Mouse (Mus musculus) liver, postnatal 0 days (tissue): ENCODE measurements at regions not wholly inside any gene's neighbourhood (a gene's known extent, or its start where the extent isn't known, plus 50 kb on each side); places are given as distances from the start of the nearest gene placed in this dataset.

Source experiments
- ATAC-seq: fragments of 200-750 bp; cut with Nextera tagmentation; 2 replicates; pipeline ENCODE4 v1.8.0; 2017; ENCODE audit warnings: mild to moderate bottlenecking, moderate library complexity
- DNase-seq: peaks from one replicate; pipeline ENCODE4 v3.0.0-alpha.2; 2016
- H3K27ac ChIP-seq: fragments of 300-500 bp; sonication (generic); 2 replicates; pipeline ENCODE4 v1.5.1; 2014; ENCODE audit warnings: antibody characterized with exemption, moderate library complexity, mild to moderate bottlenecking, low read depth
- H3K27me3 ChIP-seq: fragments of 300-500 bp; sonication (generic); 2 replicates; pipeline ENCODE4 v1.6.1; 2014; ENCODE audit warnings: low read length, control low read depth, mixed read lengths; ENCODE audit not compliant: insufficient read depth
- H3K36me3 ChIP-seq: fragments of 300-500 bp; sonication (generic); replicated peaks from 2 replicates; pipeline ENCODE4 v1.6.1; 2014; ENCODE audit warnings: mild to moderate bottlenecking, control low read depth, low read length, moderate library complexity, mixed read lengths; ENCODE audit not compliant: insufficient read depth
- H3K4me1 ChIP-seq: fragments of 300-500 bp; sonication (generic); 2 replicates; pipeline ENCODE4 v1.6.1; 2014; ENCODE audit warnings: antibody characterized with exemption, mild to moderate bottlenecking, control low read depth; ENCODE audit not compliant: insufficient read depth
- H3K4me2 ChIP-seq: fragments of 300-500 bp; sonication (generic); 2 replicates; pipeline ENCODE4 v1.6.1; 2014; ENCODE audit warnings: low read depth, mild to moderate bottlenecking, low read length, moderate library complexity, mixed read lengths
- H3K4me3 ChIP-seq: fragments of 300-500 bp; sonication (generic); 2 replicates; pipeline ENCODE4 v1.5.1; 2014; ENCODE audit warnings: low read depth, low read length
- H3K9ac ChIP-seq: fragments of 300-500 bp; sonication (generic); replicated peaks from 2 replicates; pipeline ENCODE4 v1.6.1; 2014; ENCODE audit warnings: mild to moderate bottlenecking, moderate library complexity
- H3K9me3 ChIP-seq: fragments of 300-500 bp; sonication (generic); 2 replicates; pipeline ENCODE4 v1.6.1; 2016; ENCODE audit warnings: mild to moderate bottlenecking, control low read depth, low read length, mixed read lengths
- CTCF ChIP-seq: sonication (generic); IDR thresholded peaks from 2 replicates; pipeline ENCODE4 v1.5.1; 2016; ENCODE audit warnings: antibody characterized with exemption, low read depth
- EP300 ChIP-seq: IDR thresholded peaks from 2 replicates; pipeline ENCODE4 v1.6.1; 2016; ENCODE audit warnings: antibody characterized with exemption, low read depth, mild to moderate bottlenecking
- WGBS: fragments of 180-500 bp; shearing (Covaris S2); extraction: QIAGEN DNeasy Blood & Tissue Kit; methylation state at CpG from one replicate; pipeline ENCODE4 v1.1.7; 2014; ENCODE audit not compliant: insufficient replicate concordance; 5-methylcytosine and 5-hydroxymethylcytosine counted together

DNA sequence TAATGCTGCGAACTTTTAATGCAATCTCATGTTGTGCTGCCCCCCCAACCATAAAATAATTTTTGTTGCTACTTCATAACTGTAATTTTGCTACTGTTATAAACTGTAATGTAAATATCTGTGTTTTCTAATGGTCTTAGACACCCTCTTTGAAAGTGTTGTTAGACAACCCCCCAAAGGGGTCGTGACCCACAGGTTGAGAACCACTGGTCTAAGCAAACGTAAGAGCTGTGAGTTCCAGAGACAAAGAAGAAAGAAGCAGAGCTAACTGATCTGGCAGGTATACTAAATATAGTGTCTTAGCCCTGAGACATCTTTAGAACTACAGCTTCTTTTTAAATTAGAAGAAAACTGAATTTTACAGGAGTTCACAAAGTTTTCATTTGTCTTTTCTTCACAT, 400.9 kb upstream of the Rgma start:
- no peaks in the 10 kb centered on the region for H3K27me3 ChIP-seq
- no peak overlapping the region for H3K4me3 ChIP-seq
- no peak overlapping the region for H3K4me2 ChIP-seq
- WGBS: 71% methylated on average over 3 of the region's 3 CpGs
- ATAC-seq (no peak), DNase-seq (no peak)
- no peak overlapping the region for H3K9ac ChIP-seq
- H3K36me3 ChIP-seq: no peaks in the 10 kb centered on the region
- H3K9me3 ChIP-seq: no peaks in the 10 kb centered on the region
- no peak for TF ChIP-seq CTCF
- no peak for TF ChIP-seq EP300
- no peak overlapping the region for H3K27ac ChIP-seq
- no peaks in the 10 kb centered on the region for H3K4me1 ChIP-seq

DNA sequence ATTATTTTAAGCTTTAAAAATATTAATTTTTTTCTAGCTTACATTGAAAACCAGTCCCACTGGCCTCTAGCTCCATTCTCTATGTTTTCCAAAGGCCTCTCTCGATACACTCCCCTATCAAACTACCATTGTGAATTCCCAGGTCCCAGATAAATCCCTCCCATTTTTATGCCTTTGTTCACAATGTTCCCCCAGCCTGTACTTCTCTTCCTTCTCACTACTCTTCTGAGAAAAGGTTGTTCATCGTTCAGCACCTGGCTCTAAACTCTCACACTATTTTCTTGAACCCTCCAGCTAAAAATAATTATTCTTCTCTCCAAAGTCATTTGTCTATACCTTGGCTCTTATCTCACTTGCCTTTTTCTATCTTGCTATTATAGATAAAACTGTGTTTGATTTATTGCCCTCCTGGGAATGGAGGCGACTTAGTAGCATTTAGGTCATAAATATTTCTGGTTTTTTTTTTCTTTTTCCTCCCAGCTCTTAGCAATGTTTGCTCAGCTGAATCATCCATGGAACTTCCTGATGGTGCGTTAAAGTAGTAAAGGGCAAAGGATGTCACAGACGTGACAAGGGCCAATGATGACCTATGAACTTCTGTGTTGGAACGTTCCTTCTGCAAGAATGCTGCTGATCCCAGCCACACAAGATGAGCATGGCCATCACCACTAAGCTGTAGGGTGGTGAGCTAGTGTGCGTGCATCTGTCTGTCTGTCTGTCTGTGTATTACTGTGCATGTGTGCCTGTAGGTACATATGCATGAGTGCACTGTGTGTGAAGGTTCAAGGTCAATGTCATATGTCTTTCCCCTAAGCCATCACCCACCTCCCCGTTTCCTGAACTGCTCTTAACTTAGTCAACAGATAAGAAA, 384.5 kb upstream of the Rgma start:
- DNase-seq (no peak), ATAC-seq (no peak)
- H3K9ac ChIP-seq: no peak overlapping the region
- no peak overlapping the region for H3K4me3 ChIP-seq
- H3K4me1 ChIP-seq: no peaks in the 10 kb centered on the region
- no peaks in the 10 kb centered on the region for H3K36me3 ChIP-seq
- no peaks in the 10 kb centered on the region for H3K27me3 ChIP-seq
- H3K4me2 ChIP-seq: no peak overlapping the region
- TF ChIP-seq CTCF (no peak), EP300 (no peak)
- no peak overlapping the region for H3K27ac ChIP-seq
- no peaks in the 10 kb centered on the region for H3K9me3 ChIP-seq
- WGBS: 45% methylated on average over 8 of the region's 8 CpGs

DNA sequence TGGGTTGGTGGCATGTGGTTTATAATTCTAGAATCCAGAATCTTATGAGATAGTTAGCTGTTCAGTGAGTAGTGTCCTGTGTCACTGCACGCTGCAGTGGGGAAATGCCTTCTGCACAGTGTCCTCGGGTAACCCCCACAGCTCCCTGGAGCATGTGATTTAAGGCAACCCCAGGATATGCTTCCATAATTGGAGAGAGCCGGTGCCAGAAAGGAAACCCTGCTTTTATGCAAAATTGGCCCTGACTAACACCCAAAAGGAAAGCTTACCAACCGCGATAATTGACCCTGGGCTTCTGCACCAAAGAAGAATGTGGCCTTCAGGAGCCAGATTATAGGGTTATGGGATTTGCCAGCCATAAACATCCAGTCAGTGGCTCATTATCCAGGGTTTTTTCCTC, 376.9 kb upstream of the Rgma start:
- TF ChIP-seq EP300: no peak
- no peak for TF ChIP-seq CTCF
- Histone ChIP-seq H3K4me1 (no peaks in the 10 kb centered on the region), H3K4me3 (no peak overlapping the region), H3K4me2 (no peak overlapping the region), H3K27me3 (no peaks in the 10 kb centered on the region), H3K9ac (no peak overlapping the region), H3K36me3 (no peaks in the 10 kb centered on the region), H3K9me3 (no peaks in the 10 kb centered on the region), H3K27ac (no peak overlapping the region)
- ATAC-seq (no peak), DNase-seq (no peak)
- 74% methylated on average over 5 of the region's 5 CpGs for WGBS

DNA sequence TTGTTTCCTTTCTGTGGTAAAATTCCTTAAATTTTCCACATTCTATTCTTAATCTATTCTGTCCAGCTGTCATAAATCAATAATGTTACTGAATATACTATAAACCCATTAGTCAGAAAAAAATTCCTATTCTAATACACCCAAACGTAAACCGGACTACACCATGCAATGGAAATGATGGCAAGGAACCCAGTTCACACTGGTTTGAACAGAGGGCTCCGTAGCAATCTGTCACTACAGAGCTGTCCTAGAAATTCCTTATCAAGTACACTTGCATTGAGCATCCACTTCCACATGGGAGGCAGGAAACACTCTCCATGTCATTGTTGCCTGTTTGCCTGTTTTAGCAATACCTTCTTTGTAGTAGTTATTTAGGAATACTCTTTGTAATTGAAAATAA, 356.2 kb upstream of the Rgma start:
- no peak for TF ChIP-seq CTCF
- no peak for TF ChIP-seq EP300
- Histone ChIP-seq H3K4me3 (no peak overlapping the region), H3K36me3 (no peaks in the 10 kb centered on the region), H3K9ac (no peak overlapping the region), H3K9me3 (no peaks in the 10 kb centered on the region), H3K27me3 (no peaks in the 10 kb centered on the region), H3K27ac (no peak overlapping the region), H3K4me1 (no peaks in the 10 kb centered on the region), H3K4me2 (no peak overlapping the region)
- ATAC-seq (no peak), DNase-seq (no peak)
- 72% methylated on average over 3 of the region's 3 CpGs for WGBS

DNA sequence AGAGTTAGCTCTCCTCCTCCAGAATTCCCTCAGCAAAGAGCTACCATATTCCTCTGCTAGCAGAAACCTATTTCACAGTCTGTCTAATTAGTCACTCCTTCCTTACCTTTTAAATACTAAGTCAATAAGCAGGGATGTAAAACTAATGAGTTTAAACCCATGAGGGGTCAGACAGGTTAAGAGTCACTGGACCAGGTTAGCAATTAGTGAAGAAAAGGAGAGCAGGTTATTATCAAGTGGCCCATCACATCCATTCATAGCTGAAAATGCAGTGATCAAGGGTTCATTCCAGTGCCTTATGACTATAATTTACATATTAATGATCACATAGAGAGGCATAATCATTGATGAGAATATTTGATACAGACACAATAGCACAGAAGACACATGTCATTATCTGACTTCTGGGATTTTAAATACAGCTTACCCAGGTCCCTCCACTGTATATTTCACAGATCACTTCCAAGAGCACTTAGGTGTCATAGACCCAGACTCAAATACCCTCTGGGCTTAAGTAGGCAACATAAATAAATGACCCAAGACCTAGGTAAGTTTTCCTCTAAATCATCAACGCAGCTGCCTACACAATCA, 355.4 kb upstream of the Rgma start:
- TF ChIP-seq CTCF (no peak), EP300 (no peak)
- no peaks in the 10 kb centered on the region for H3K9me3 ChIP-seq
- 45% methylated on average over 1 of the region's 1 CpGs for WGBS
- no peak overlapping the region for H3K27ac ChIP-seq
- DNase-seq (no peak), ATAC-seq (no peak)
- H3K4me2 ChIP-seq: no peak overlapping the region
- H3K4me3 ChIP-seq: no peak overlapping the region
- H3K36me3 ChIP-seq: no peaks in the 10 kb centered on the region
- H3K9ac ChIP-seq: no peak overlapping the region
- no peaks in the 10 kb centered on the region for H3K27me3 ChIP-seq
- H3K4me1 ChIP-seq: no peaks in the 10 kb centered on the region

DNA sequence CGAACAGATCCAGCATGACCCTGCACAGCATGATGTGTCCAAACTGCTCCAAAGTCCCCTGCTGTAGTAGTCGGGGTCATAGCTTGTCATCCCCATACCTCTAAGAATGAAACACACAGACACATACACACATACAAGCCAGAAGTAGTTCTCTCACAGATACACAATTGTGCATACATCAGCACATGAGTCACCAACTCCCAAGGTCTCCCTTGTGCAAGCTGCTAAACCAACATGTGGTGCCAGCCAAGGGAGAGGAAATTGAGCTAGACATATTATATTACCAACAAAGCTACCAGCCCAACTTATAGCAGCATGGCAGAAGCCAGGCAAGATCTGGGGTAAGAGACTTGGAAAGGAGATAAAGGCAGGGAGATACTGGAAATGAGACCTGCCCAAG, 353.5 kb upstream of the Rgma start:
- ATAC-seq (no peak), DNase-seq (no peak)
- TF ChIP-seq EP300 (no peak), CTCF (no peak)
- H3K27me3 ChIP-seq: no peaks in the 10 kb centered on the region
- H3K27ac ChIP-seq: no peak overlapping the region
- H3K4me3 ChIP-seq: no peak overlapping the region
- no peaks in the 10 kb centered on the region for H3K9me3 ChIP-seq
- no peak overlapping the region for H3K9ac ChIP-seq
- no peaks in the 10 kb centered on the region for H3K4me1 ChIP-seq
- no peak overlapping the region for H3K4me2 ChIP-seq
- WGBS: 67% methylated on average over 2 of the region's 2 CpGs
- H3K36me3 ChIP-seq: no peaks in the 10 kb centered on the region
